Mouse (Mus musculus) liver, embryonic 11.5 days (tissue): ENCODE results near the gene B4galt5. TPM values are rescaled to one million over a fixed set of nuclear protein-coding genes. Genes with fewer than 3 reads are reported as not detected.

Source experiments
- ATAC-seq: fragments of 200-750 bp; cut with Nextera tagmentation; replicated peaks from 2 replicates; pipeline ENCODE4 v1.8.0; 2017; ENCODE audit warnings: moderate number of reproducible peaks, mild to moderate bottlenecking, moderate TSS enrichment, moderate library complexity; ENCODE audit not compliant: low FRiP score
- DNase-seq: peaks from one replicate; pipeline ENCODE4 v3.0.0-alpha.2; 2017; ENCODE audit warnings: low spot score
- H3K27ac ChIP-seq: fragments of 300-500 bp; sonication (generic); 2 replicates; pipeline ENCODE4 v1.5.1; 2014; ENCODE audit warnings: mild to moderate bottlenecking, low read depth, low read length, control low read depth
- H3K27me3 ChIP-seq: fragments of 300-500 bp; sonication (generic); replicated peaks from 2 replicates; pipeline ENCODE4 v1.6.1; 2014; ENCODE audit warnings: low read length, mixed read lengths; ENCODE audit not compliant: control insufficient read depth, insufficient read depth
- H3K36me3 ChIP-seq: fragments of 300-500 bp; sonication (generic); 2 replicates; pipeline ENCODE4 v1.6.1; 2014; ENCODE audit warnings: mild to moderate bottlenecking, low read length, moderate library complexity, mixed read lengths; ENCODE audit not compliant: control insufficient read depth, insufficient read depth
- H3K4me1 ChIP-seq: fragments of 300-500 bp; sonication (generic); replicated peaks from 2 replicates; pipeline ENCODE4 v1.6.1; 2014; ENCODE audit warnings: low read length, mixed read lengths; ENCODE audit not compliant: control insufficient read depth, insufficient read depth
- H3K4me2 ChIP-seq: fragments of 300-500 bp; sonication (generic); 2 replicates; pipeline ENCODE4 v1.6.1; 2014; ENCODE audit warnings: mild to moderate bottlenecking, control low read depth, moderate library complexity
- H3K4me3 ChIP-seq: fragments of 300-500 bp; sonication (generic); 2 replicates; pipeline ENCODE4 v1.5.1; 2014; ENCODE audit warnings: low read depth, low read length, control low read depth
- H3K9ac ChIP-seq: fragments of 300-500 bp; sonication (generic); 2 replicates; pipeline ENCODE4 v1.6.1; 2014; ENCODE audit warnings: low read depth, low read length, control low read depth
- H3K9me3 ChIP-seq: fragments of 300-500 bp; sonication (generic); 2 replicates; pipeline ENCODE4 v1.6.1; 2016; ENCODE audit warnings: low read length, inconsistent platforms, mixed read lengths; ENCODE audit not compliant: control insufficient read depth
- WGBS: fragments of 180-500 bp; shearing (Covaris S2); extraction: QIAGEN DNeasy Blood & Tissue Kit; methylation state at CpG from one replicate; pipeline ENCODE4 v1.1.7; 2014; 5-methylcytosine and 5-hydroxymethylcytosine counted together
- polyA plus RNA-seq: library from polyadenylated mRNA; unstranded; fragments of >200 nt; fragmentation: Nextera tagmentation; extraction: Ambion mirVana; gene quantifications from 2 replicates; pipeline ENCODE4 v1.2.1, GENCODE M21; 2014

Gene B4galt5
- polyA plus RNA-seq, 1 experiment from 2014 or later, result 11.8 TPM

- Histone ChIP-seq H3K27me3 (no peaks in the 10 kb centered on the region), H3K4me2 (no peak overlapping the region), H3K9me3 (no peaks in the 10 kb centered on the region), H3K4me3 (no peak overlapping the region), H3K27ac (0 out of 2 replicates have a peak overlapping the region, but pooled peaks have one; percentile 8), H3K36me3 (no peaks in the 10 kb centered on the region), H3K9ac (no peak overlapping the region), H3K4me1 (peaks cover 25% of the 10 kb centered on the region)
- ATAC-seq (no peak), DNase-seq (no peak)
- 69% methylated on average over 3 of the region's 3 CpGs for WGBS
These were observed 25.9 kb downstream of the B4galt5 start for GRCm38 (mm10) chr2:167323116-167323515.

- no peak overlapping the region for H3K9ac ChIP-seq
- H3K36me3 ChIP-seq, result no peaks in the 10 kb centered on the region
- H3K4me2 ChIP-seq, result no peak overlapping the region
- H3K27ac ChIP-seq, result no peak overlapping the region
- peaks cover 38% of the 10 kb centered on the region for H3K4me1 ChIP-seq
- no peak overlapping the region for H3K4me3 ChIP-seq
- no peaks in the 10 kb centered on the region for H3K27me3 ChIP-seq
- ATAC-seq (no peak; the same call in 1 of the 2 replicates), DNase-seq (no peak)
- no peaks in the 10 kb centered on the region for H3K9me3 ChIP-seq
- 85% methylated on average over 8 of the region's 8 CpGs for WGBS
These were observed 27.6 kb downstream of the B4galt5 start for GRCm38 (mm10) chr2:167321372-167321771.

- Histone ChIP-seq H3K36me3 (no peaks in the 10 kb centered on the region), H3K4me3 (no peak overlapping the region), H3K9ac (no peak overlapping the region), H3K4me2 (peak overlapping the region; percentile 14), H3K27ac (peak overlapping the region; percentile 58), H3K27me3 (no peaks in the 10 kb centered on the region), H3K9me3 (no peaks in the 10 kb centered on the region), H3K4me1 (peaks cover 50% of the 10 kb centered on the region)
- ATAC-seq (0 out of 2 replicates have a peak, but pooled peaks have one; percentile 23), DNase-seq (no peak)
- WGBS, result 14% methylated on average over 5 of the region's 5 CpGs
These were observed 30.0 kb downstream of the B4galt5 start for GRCm38 (mm10) chr2:167318981-167319380.

GRCm38 (mm10) chr2:167316724-167317187 is 32.2 kb downstream of the B4galt5 start:
- peaks cover 61% of the 10 kb centered on the region for H3K4me1 ChIP-seq
- no peak overlapping the region for H3K9ac ChIP-seq
- H3K27ac ChIP-seq, result no peak overlapping the region
- H3K9me3 ChIP-seq, result no peaks in the 10 kb centered on the region
- H3K36me3 ChIP-seq, result no peaks in the 10 kb centered on the region
- WGBS, result 73% methylated on average over 3 of the region's 3 CpGs
- no peak overlapping the region for H3K4me3 ChIP-seq
- ATAC-seq, result no peak
- no peak for DNase-seq
- no peak overlapping the region for H3K4me2 ChIP-seq
- no peaks in the 10 kb centered on the region for H3K27me3 ChIP-seq

GRCm38 (mm10) chr2:167314491-167314890 is 34.5 kb downstream of the B4galt5 start:
- 72% methylated on average over 8 of the region's 8 CpGs for WGBS
- H3K4me2 ChIP-seq, result no peak overlapping the region
- no peaks in the 10 kb centered on the region; the same call in 1 of the 2 replicates for H3K36me3 ChIP-seq
- DNase-seq (no peak), ATAC-seq (no peak)
- H3K27me3 ChIP-seq, result no peaks in the 10 kb centered on the region
- no peaks in the 10 kb centered on the region for H3K9me3 ChIP-seq
- H3K9ac ChIP-seq, result no peak overlapping the region
- no peak overlapping the region for H3K27ac ChIP-seq
- H3K4me1 ChIP-seq, result peaks cover 59% of the 10 kb centered on the region
- H3K4me3 ChIP-seq, result no peak overlapping the region

GRCm38 (mm10) chr2:167313501-167314326 is 35.3 kb downstream of the B4galt5 start:
- no peak overlapping the region for H3K9ac ChIP-seq
- DNase-seq (no peak), ATAC-seq (peak; percentile 62)
- H3K4me3 ChIP-seq, result no peak overlapping the region
- H3K9me3 ChIP-seq, result no peaks in the 10 kb centered on the region
- H3K4me1 ChIP-seq, result peaks cover 52% of the 10 kb centered on the region
- H3K4me2 ChIP-seq, result no peak overlapping the region
- no peaks in the 10 kb centered on the region for H3K27me3 ChIP-seq
- H3K36me3 ChIP-seq, result peaks cover 4% of the 10 kb centered on the region; the same call in 1 of the 2 replicates
- WGBS, result 69% methylated on average over 13 of the region's 13 CpGs
- no peak overlapping the region for H3K27ac ChIP-seq

GRCm38 (mm10) chr2:167310121-167310520 is 38.9 kb downstream of the B4galt5 start:
- ATAC-seq (no peak), DNase-seq (no peak)
- WGBS, result 75% methylated on average over 1 of the region's 1 CpGs
- H3K27me3 ChIP-seq, result no peaks in the 10 kb centered on the region
- H3K4me2 ChIP-seq, result no peak overlapping the region
- no peak overlapping the region for H3K27ac ChIP-seq
- H3K4me1 ChIP-seq, result peaks cover 24% of the 10 kb centered on the region
- no peak overlapping the region for H3K9ac ChIP-seq
- H3K36me3 ChIP-seq, result peaks cover 14% of the 10 kb centered on the region; the same call in 1 of the 2 replicates
- no peak overlapping the region for H3K4me3 ChIP-seq
- no peaks in the 10 kb centered on the region for H3K9me3 ChIP-seq

GRCm38 (mm10) chr2:167309286-167309685 is 39.7 kb downstream of the B4galt5 start:
- Histone ChIP-seq H3K36me3 (peaks cover 16% of the 10 kb centered on the region; the same call in 1 of the 2 replicates), H3K9ac (no peak overlapping the region), H3K4me3 (no peak overlapping the region), H3K4me2 (no peak overlapping the region), H3K27me3 (no peaks in the 10 kb centered on the region), H3K4me1 (peaks cover 18% of the 10 kb centered on the region), H3K9me3 (no peaks in the 10 kb centered on the region), H3K27ac (no peak overlapping the region)
- DNase-seq (no peak), ATAC-seq (no peak)
- whole genome bisulfite sequencing, result 91% methylated on average over 12 of the region's 12 CpGs

GRCm38 (mm10) chr2:167307716-167308115 is 41.3 kb downstream of the B4galt5 start:
- no peak for DNase-seq
- Histone ChIP-seq H3K27me3 (no peaks in the 10 kb centered on the region), H3K4me2 (no peak overlapping the region), H3K4me3 (no peak overlapping the region), H3K9me3 (no peaks in the 10 kb centered on the region), H3K4me1 (peaks cover 3% of the 10 kb centered on the region), H3K27ac (no peak overlapping the region), H3K9ac (no peak overlapping the region), H3K36me3 (peaks cover 19% of the 10 kb centered on the region; the same call in 1 of the 2 replicates)
- no peak for ATAC-seq
- WGBS, result 76% methylated on average over 12 of the region's 12 CpGs
